Mouse (Mus musculus): ENCODE measurements at regions not wholly inside any gene's neighbourhood (a gene's known extent, or its start where the extent isn't known, plus 50 kb on each side); places are given as distances from the start of the nearest gene placed in this dataset.

- peak; percentile 29 for DNase-seq (ENCODE audit: low read depth, low spot score)
Observed at GRCm38 (mm10) chr15:96119240-96119639, 168.1 kb upstream of the Arid2 start.

- no peak for DNase-seq (ENCODE audit: low read depth, low spot score)
Observed at GRCm38 (mm10) chr15:96124397-96124796, 162.9 kb upstream of the Arid2 start.

GRCm38 (mm10) chr15:96129699-96130098, 157.6 kb upstream of the Arid2 start:
- no peak for DNase-seq (ENCODE audit: low read depth, low spot score)

DNA sequence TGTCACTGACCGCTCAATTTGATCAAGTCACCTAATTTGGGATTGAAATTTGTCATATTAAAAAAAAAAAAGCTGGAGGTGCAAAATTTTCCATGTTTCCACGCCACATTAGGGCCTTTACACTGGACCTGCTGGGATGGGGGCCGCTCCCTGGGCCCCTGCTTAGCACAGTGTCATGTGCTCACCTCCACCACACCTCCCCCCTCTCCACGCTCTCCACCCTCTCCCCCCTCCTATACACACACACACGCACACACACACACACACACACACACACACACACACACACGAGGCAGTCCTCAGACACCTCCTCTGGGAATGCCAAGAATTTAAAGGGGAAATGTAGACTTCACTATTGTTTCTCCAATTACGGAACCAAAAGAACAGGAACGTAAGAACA, 156.8 kb upstream of the Arid2 start:
- DNase-seq (ENCODE audit: low read depth, low spot score), result peak; percentile 53

DNA sequence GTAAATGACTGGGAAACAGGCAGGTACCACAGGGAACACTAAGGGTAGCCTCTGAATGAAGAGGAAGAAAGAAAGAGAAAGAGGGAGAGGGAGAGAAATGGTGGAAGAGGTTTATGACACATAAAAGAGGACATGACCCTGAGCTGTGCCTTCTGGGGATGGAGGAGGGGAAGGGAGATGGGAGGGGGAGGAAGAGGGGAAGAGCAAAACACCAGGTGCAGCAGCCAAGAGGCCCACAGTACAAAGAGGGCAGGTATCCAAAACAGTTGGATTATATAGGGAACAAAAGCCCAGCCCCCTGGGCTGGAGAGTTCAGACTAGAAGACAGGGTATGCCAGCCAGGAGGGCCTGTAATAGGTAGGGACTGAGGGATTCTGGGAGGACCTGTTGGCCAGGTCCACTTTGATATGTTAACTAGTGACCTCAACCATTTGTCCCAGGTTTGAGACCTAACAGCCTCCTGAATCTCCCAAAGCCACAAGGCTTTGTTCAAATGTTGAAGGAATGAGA, 155.7 kb upstream of the Arid2 start:
- no peak for DNase-seq (ENCODE audit: low read depth, low spot score)

GRCm38 (mm10) chr15:96132636-96133035, 154.7 kb upstream of the Arid2 start:
- no peak for DNase-seq (ENCODE audit: low read depth, low spot score)

GRCm38 (mm10) chr15:96135250-96135731, 152.0 kb upstream of the Arid2 start:
- no peak for DNase-seq (ENCODE audit: low read depth, low spot score)

GRCm38 (mm10) chr15:96135816-96136215, 151.5 kb upstream of the Arid2 start:
- DNase-seq (ENCODE audit: low read depth, low spot score), result no peak

DNA sequence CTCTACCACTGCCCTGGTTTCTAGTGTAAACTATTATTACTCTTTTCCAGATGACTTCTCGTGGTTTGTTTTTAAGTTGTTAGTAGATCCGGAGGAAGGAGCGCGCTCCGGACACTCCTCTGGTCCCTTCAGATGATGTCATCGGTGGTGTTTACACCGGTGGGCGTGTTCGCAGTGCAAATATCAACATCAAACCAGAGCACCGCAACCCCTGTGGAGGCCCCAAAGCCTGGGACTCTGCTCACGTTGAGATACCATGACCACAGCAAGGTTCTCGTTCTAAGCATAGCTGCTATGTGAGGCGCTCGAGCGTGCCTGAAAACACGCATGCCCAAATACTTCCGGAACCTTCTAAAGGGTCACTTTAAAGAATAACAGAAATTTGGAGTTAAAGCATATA, 149.8 kb upstream of the Arid2 start:
- DNase-seq (ENCODE audit: low read depth, low spot score), result peak; percentile 45

DNA sequence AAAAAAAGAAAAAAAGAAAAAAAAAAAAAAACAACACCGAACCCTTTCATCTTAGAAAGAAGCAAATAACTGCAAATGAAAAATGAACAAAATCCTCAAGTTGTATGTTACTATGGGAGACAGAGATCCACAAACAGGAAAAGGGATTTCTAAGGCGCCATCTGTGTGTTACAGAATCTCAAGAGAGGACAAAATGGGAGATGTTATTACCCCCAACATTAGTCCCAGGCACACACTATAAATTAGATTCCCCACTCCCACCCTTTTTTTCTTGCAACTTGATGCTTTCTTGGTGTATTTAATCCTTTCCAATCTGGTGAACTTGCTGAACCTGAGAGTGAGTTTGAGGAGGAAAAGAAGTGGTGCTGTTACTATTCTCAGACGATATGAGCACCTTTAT, 149.4 kb upstream of the Arid2 start:
- DNase-seq (ENCODE audit: low read depth, low spot score), result no peak

DNA sequence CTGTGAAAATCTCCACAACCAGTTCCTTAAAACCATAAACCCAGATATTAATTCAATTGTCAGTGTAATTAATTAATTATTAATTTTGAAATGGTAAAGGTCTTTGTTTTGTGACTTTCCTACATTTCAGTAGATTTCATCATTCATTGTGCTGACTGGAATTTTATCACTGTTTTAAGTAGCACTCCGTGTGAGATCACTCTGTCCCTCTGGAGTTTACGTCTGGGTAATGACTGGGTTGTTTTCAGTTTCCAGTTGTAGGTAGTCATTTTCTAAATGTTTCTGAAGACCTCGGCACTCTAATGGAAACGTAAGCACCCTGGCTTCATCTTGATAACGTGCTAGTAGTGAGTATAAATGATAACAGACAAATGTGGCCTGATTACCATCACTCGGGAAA, 133.8 kb upstream of the Arid2 start:
- no peak for DNase-seq (ENCODE audit: low read depth, low spot score)

DNA sequence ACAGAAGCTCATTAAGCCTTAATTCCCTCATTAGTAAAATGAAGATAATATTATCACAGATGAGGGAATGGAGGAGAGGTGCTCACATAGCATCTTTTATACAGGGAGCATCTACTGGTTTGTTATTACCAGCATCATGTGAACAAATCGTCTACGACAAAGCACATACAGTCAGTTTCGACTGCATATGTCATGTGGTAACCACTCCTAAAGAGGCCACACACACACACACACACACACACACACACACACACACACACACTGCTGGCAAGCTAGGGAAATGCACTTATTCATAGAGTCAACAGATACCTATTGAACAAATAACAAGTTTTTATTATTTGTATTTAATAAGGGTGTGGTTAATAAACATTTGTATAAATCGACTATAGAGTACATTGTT, 129.0 kb upstream of the Arid2 start:
- no peak for DNase-seq (ENCODE audit: low read depth, low spot score)

DNA sequence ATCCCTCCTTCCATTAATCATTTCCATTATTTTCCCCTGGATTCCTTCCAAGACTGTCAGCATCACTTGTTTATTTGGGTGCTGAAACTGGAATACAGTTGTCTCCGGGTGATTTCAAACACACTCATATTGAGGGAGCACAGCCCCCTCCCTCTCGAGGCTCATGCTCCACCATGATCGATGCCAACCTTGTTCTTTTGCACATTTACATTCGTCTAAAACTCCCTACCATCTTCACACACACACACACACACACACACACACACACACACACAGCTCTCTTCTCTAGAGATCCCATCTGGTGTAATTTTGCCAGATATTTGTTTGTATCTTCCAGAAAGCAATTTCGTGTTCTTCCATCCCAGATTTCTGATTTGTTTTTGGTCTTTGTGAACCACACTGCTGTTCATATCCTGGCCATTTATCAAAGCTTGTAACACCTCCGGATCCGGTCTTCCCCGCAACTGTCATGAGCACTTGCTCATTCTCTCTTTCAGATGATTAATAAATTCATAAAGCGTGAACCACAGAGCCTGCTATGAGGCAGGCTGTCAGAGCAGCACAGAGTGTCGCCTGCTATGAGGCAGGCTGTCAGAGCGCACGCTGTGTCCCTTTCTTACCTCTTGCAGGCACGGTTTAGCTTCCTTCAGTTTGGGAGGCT, 122.4 kb upstream of the Arid2 start:
- no peak for DNase-seq (ENCODE audit: low read depth, low spot score)

- DNase-seq (ENCODE audit: low read depth, low spot score), result no peak
Observed at GRCm38 (mm10) chr15:96167256-96167655, 120.1 kb upstream of the Arid2 start.

GRCm38 (mm10) chr15:96169726-96170467, 117.4 kb upstream of the Arid2 start:
- no peak for DNase-seq (ENCODE audit: low read depth, low spot score)

DNA sequence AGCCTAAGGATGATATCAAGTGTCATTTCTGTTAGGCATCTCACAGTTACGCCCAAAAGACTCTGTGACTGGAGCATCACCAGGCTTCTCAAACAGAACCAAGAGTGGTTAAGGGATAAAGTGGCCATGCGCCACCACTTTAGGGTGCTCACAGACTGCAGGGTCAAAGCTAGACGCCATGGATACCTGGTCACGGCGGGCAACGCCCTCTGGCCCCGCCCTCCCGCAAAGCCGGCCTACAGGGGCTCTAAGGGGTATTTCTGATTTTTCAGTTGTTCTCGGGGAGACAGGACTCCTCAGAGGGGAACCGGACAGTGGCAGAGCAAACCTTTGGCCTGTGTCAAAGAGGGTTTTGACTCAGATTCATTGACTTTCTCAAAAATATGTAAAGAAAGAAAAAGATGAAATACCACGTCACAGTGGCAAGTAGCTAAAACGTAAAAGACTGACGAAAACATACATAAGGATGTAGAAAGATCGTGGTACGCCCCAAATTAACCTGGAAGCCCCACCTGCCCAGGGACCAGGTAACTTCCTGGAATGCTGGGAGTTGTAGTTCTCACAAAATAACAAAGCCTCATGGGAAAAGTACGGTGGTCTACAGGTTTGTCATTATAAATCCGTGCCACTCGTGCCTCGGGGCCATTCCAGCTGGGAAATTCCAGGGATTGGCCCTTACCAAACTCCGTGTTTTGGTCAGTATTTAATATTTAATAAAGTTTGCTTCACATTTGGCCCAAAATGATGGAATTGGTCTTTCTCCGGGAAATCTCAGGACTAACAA, 116.1 kb upstream of the Arid2 start:
- peak; percentile 79 for DNase-seq (ENCODE audit: low read depth, low spot score)

GRCm38 (mm10) chr15:96177911-96178310, 109.4 kb upstream of the Arid2 start:
- no peak for DNase-seq (ENCODE audit: low read depth, low spot score)

DNA sequence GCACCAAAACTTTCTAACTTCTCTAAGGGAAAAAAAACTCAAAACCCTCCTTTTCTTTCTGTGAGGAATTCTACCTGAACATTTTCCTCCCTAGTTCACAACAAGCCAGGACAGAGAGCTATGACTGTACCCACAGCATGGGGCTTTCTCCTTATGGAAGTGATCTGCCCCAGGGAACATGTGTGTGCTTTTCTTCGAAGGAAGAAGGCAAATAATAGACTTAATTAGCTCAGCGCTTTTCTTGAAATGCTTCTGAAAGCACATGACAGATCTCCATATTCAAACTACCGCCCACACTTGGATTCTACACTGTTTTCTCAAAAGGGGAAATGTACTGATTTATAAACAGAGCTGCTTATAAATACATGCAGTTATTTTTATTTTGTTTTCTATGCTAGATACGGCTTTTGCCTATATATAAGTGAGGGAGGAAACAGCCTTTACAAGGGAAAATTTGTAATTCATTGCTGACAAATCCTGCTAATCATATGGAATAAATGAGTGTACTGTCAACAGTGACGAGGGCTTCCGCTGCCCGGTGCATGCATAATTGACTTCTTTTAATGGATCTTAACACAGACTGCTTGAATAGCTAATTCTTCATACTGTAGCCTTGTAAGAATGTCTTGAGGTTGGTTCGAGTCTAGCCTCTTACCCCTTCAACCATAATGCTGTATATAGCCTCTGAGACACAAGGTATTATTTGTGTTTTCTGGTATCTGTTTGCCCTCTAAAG, 108.8 kb upstream of the Arid2 start:
- DNase-seq (ENCODE audit: low read depth, low spot score), result no peak

- DNase-seq (ENCODE audit: low read depth, low spot score), result peak; percentile 99
Observed at GRCm38 (mm10) chr15:96179511-96179910, 107.8 kb upstream of the Arid2 start.

DNA sequence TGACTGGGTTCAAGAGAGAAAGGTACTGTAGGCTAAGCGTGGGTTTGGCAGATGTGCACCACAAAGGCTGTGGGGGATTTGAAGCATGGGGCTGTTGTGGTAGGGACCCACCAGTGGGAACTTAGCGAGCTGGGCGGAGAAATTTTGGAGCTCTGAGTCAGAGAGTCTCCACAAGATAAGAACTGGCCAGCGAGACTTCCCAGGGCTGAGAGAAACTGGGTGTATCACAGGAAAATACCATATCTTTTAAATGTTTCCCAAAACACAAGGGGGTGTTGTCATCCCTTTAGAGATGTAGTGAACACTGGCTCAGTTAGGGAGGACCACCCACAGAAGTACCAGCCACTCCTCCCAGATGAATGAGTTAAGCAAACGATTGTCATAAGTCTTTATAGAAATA, 107.3 kb upstream of the Arid2 start:
- no peak for DNase-seq (ENCODE audit: low read depth, low spot score)

GRCm38 (mm10) chr15:96180977-96181376, 106.3 kb upstream of the Arid2 start:
- DNase-seq (ENCODE audit: low read depth, low spot score), result no peak

DNA sequence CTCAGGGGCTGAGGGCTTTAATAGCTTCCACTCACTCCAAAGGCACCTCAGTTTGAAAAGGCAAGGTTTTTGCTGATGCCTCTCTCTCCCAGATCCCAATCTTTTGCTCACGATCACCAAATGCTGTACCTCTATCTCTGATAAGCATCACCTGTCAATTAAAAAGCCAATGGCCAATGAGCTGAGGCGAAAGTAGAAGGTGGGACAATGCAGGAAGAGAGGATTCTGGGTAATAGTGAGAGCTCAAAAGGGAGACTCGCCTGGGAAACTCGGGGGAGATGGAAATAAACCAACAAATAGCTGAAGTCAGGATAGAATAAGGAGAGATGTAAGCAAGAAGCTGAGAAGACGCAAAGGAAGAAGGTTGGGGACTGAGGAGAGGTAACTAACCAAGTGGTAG, 105.0 kb upstream of the Arid2 start:
- DNase-seq (ENCODE audit: low read depth, low spot score), result peak; percentile 74
